Mouse (Mus musculus) adrenal gland, postnatal 14 days (tissue): ENCODE measurements around the gene Ctf2. TPM values are rescaled to one million over a fixed set of nuclear protein-coding genes. Genes with fewer than 3 reads are reported as not detected.

Source experiments
- DNase-seq: peaks from one replicate; pipeline ENCODE4 v3.0.0; 2021; ENCODE audit warnings: mixed read lengths
- total RNA-seq: library from RNA; stranded (reverse); gene quantifications from 2 replicates; pipeline ENCODE4 v1.2.3, GENCODE M21; 2021

The Ctf2 gene
- total RNA-seq, 1 experiment from 2014 or later: not detected

GRCm38 (mm10) chr7:127760478-127760877, 28.5 kb upstream of the Ctf2 start:
- no peak for DNase-seq

GRCm38 (mm10) chr7:127759716-127760115, 27.8 kb upstream of the Ctf2 start:
- no peak for DNase-seq

- no peak for DNase-seq
Measured at GRCm38 (mm10) chr7:127753741-127754140, 21.8 kb upstream of the Ctf2 start.

- DNase-seq: no peak
Measured at GRCm38 (mm10) chr7:127753158-127753557, 21.2 kb upstream of the Ctf2 start.

GRCm38 (mm10) chr7:127752069-127752468, 20.1 kb upstream of the Ctf2 start:
- DNase-seq: no peak

- no peak for DNase-seq
Measured at GRCm38 (mm10) chr7:127751619-127752018, 19.7 kb upstream of the Ctf2 start.

GRCm38 (mm10) chr7:127750131-127751127, 18.5 kb upstream of the Ctf2 start:
- no peak for DNase-seq

GRCm38 (mm10) chr7:127748235-127748560, 16.2 kb upstream of the Ctf2 start:
- DNase-seq: no peak

- DNase-seq: no peak
Measured at GRCm38 (mm10) chr7:127747559-127748234, 15.7 kb upstream of the Ctf2 start.

- DNase-seq: peak; percentile 49
Measured at GRCm38 (mm10) chr7:127746494-127747491, 14.8 kb upstream of the Ctf2 start.

GRCm38 (mm10) chr7:127745652-127746493, 13.9 kb upstream of the Ctf2 start:
- peak; percentile 95 for DNase-seq

GRCm38 (mm10) chr7:127745251-127745651, 13.3 kb upstream of the Ctf2 start:
- peak; percentile 95 for DNase-seq

GRCm38 (mm10) chr7:127744366-127745045, 12.5 kb upstream of the Ctf2 start, which contains the start of gene Fbxl19:
Fbxl19 (plus strand) TSS chr7:127744543.
- peak; percentile 86 for DNase-seq

- no peak for DNase-seq
Measured at GRCm38 (mm10) chr7:127730170-127730569, 1.8 kb downstream of the Ctf2 start.

GRCm38 (mm10) chr7:127727898-127728297, 4.1 kb downstream of the Ctf2 start:
- DNase-seq: no peak

- no peak for DNase-seq
Measured at GRCm38 (mm10) chr7:127725924-127726323, 6.0 kb downstream of the Ctf2 start.

GRCm38 (mm10) chr7:127725490-127725889, 6.5 kb downstream of the Ctf2 start:
- DNase-seq: no peak

- peak; percentile 37 for DNase-seq
Measured at GRCm38 (mm10) chr7:127719258-127719657, 12.7 kb downstream of the Ctf2 start.

GRCm38 (mm10) chr7:127718339-127718738, 13.6 kb downstream of the Ctf2 start:
- DNase-seq: no peak

GRCm38 (mm10) chr7:127716992-127717391, 15.0 kb downstream of the Ctf2 start:
- peak; percentile 84 for DNase-seq
